Mouse (Mus musculus): Measurements from ENCODE around the gene Cluap1. TPM values are rescaled to one million over a fixed set of nuclear protein-coding genes. Genes with fewer than 3 reads are reported as not detected.
"Not testable (repeated sequence)": the region's sequence is repeated elsewhere in the genome, so short reads cannot be mapped to it uniquely, and the experiment has no call there.

Gene Cluap1
- polyA plus RNA-seq, 1 experiment from 2014 or later: 21.7 TPM

GRCm38 (mm10) chr16:3956369-3956768 is 47.8 kb downstream of the Cluap1 start:
- H3K9ac ChIP-seq: no peak overlapping the region
- ATAC-seq (ENCODE audit: borderline replicate concordance, extremely low read depth, low FRiP score, low TSS enrichment): no peak
- no peak overlapping the region for H3K4me2 ChIP-seq
- H3K27ac ChIP-seq: no peak overlapping the region
- H3K27me3 ChIP-seq: no peaks in the 10 kb centered on the region
- H3K36me3 ChIP-seq: no peaks in the 10 kb centered on the region
- no peaks in the 10 kb centered on the region for H3K4me1 ChIP-seq
- 74% methylated on average over 6 of the region's 6 CpGs for WGBS
- no peaks in the 10 kb centered on the region for H3K9me3 ChIP-seq
- no peak overlapping the region for H3K4me3 ChIP-seq

GRCm38 (mm10) chr16:3959261-3959660 is 50.7 kb downstream of the Cluap1 start:
- Histone ChIP-seq H3K9me3 (no peaks in the 10 kb centered on the region), H3K4me2 (no peak overlapping the region), H3K4me3 (no peak overlapping the region), H3K27me3 (no peaks in the 10 kb centered on the region), H3K4me1 (no peaks in the 10 kb centered on the region), H3K9ac (no peak overlapping the region), H3K36me3 (no peaks in the 10 kb centered on the region), H3K27ac (no peak overlapping the region)
- ATAC-seq (ENCODE audit: borderline replicate concordance, extremely low read depth, low FRiP score, low TSS enrichment): no peak
- 51% methylated on average over 2 of the region's 2 CpGs for WGBS

- WGBS: 69% methylated on average over 10 of the region's 10 CpGs
Observed at GRCm38 (mm10) chr16:3964990-3965389, 56.4 kb downstream of the Cluap1 start.

GRCm38 (mm10) chr16:3965534-3965933 is 56.9 kb downstream of the Cluap1 start:
- H3K4me2 ChIP-seq: no peak overlapping the region
- no peaks in the 10 kb centered on the region for H3K27me3 ChIP-seq
- WGBS: 77% methylated on average over 3 of the region's 3 CpGs
- H3K9ac ChIP-seq: no peak overlapping the region
- ATAC-seq (ENCODE audit: borderline replicate concordance, extremely low read depth, low FRiP score, low TSS enrichment): no peak; the same call in 1 of the 2 replicates
- H3K4me1 ChIP-seq: no peaks in the 10 kb centered on the region
- H3K27ac ChIP-seq: no peak overlapping the region
- no peak overlapping the region for H3K4me3 ChIP-seq
- no peaks in the 10 kb centered on the region for H3K9me3 ChIP-seq
- H3K36me3 ChIP-seq: no peaks in the 10 kb centered on the region

More at GRCm38 (mm10) chr16:3964990-3965389, 56.4 kb downstream of the Cluap1 start:
- Histone ChIP-seq H3K9ac (no peak overlapping the region), H3K4me3 (no peak overlapping the region), H3K4me2 (no peak overlapping the region), H3K27ac (no peak overlapping the region), H3K9me3 (no peaks in the 10 kb centered on the region), H3K27me3 (no peaks in the 10 kb centered on the region), H3K36me3 (no peaks in the 10 kb centered on the region), H3K4me1 (no peaks in the 10 kb centered on the region)
- 0 out of 2 replicates have a peak, but pooled peaks have one; percentile 31 for ATAC-seq (ENCODE audit: borderline replicate concordance, extremely low read depth, low FRiP score, low TSS enrichment)

- 89% methylated on average over 19 of the region's 19 CpGs for WGBS
- H3K4me3 ChIP-seq; H3K4me2 ChIP-seq; H3K4me1 ChIP-seq; H3K27me3 ChIP-seq; H3K9ac ChIP-seq; ATAC-seq (ENCODE audit: borderline replicate concordance, extremely low read depth, low FRiP score, low TSS enrichment); H3K27ac ChIP-seq; H3K9me3 ChIP-seq: not testable (repeated sequence)
- peaks cover 16% of the 10 kb centered on the region; the same call in 1 of the 2 replicates for H3K36me3 ChIP-seq
Observed at GRCm38 (mm10) chr16:3974456-3974855, 65.9 kb downstream of the Cluap1 start.

GRCm38 (mm10) chr16:3975658-3976057 is 67.1 kb downstream of the Cluap1 start:
- Histone ChIP-seq H3K27me3 (no peaks in the 10 kb centered on the region), H3K4me1 (0 out of 2 replicates have a peak, but pooled peaks cover 2% of the 10 kb centered on the region), H3K4me2 (0 out of 2 replicates have a peak overlapping the region, but pooled peaks have one; percentile 39), H3K27ac (no peak overlapping the region), H3K9me3 (no peaks in the 10 kb centered on the region), H3K36me3 (peaks cover 28% of the 10 kb centered on the region), H3K4me3 (no peak overlapping the region), H3K9ac (no peak overlapping the region)
- 72% methylated on average over 7 of the region's 7 CpGs for WGBS
- no peak for ATAC-seq (ENCODE audit: borderline replicate concordance, extremely low read depth, low FRiP score, low TSS enrichment)

- H3K9ac ChIP-seq: no peak within 1 kb of the TSS
- H3K36me3 ChIP-seq: peaks cover 33% of the 10 kb centered on the region
- 0 out of 2 replicates have a peak, but pooled peaks cover 2% of the 10 kb centered on the region for H3K4me1 ChIP-seq
- peak within 1 kb of the TSS; percentile 8 for H3K4me3 ChIP-seq
- ATAC-seq (ENCODE audit: borderline replicate concordance, extremely low read depth, low FRiP score, low TSS enrichment): peak; percentile 81
- 65% methylated on average over 4 of the region's 4 CpGs for WGBS
- H3K4me2 ChIP-seq: peak within 1 kb of the TSS; percentile 39
- no peaks in the 10 kb centered on the region for H3K9me3 ChIP-seq
- no peaks in the 10 kb centered on the region for H3K27me3 ChIP-seq
- peak within 1 kb of the TSS; percentile 24; the same call in 1 of the 2 replicates for H3K27ac ChIP-seq
Observed at GRCm38 (mm10) chr16:3976251-3976671, 67.7 kb downstream of the Cluap1 start, which contains the start of gene Nlrc3. Gene Nlrc3, minus strand, starts transcription at chr16:3976632.

GRCm38 (mm10) chr16:3976712-3977111 is 68.1 kb downstream of the Cluap1 start:
- H3K9me3 ChIP-seq: no peaks in the 10 kb centered on the region
- no peak for ATAC-seq (ENCODE audit: borderline replicate concordance, extremely low read depth, low FRiP score, low TSS enrichment)
- no peak overlapping the region for H3K9ac ChIP-seq
- H3K4me2 ChIP-seq: no peak overlapping the region
- no peak overlapping the region; the same call in 1 of the 2 replicates for H3K4me3 ChIP-seq
- 20% methylated on average over 3 of the region's 3 CpGs for WGBS
- H3K27me3 ChIP-seq: no peaks in the 10 kb centered on the region
- no peak overlapping the region for H3K27ac ChIP-seq
- H3K4me1 ChIP-seq: 0 out of 2 replicates have a peak, but pooled peaks cover 2% of the 10 kb centered on the region
- H3K36me3 ChIP-seq: peaks cover 37% of the 10 kb centered on the region

- WGBS: 81% methylated on average over 4 of the region's 4 CpGs
- Histone ChIP-seq H3K36me3 (peaks cover 82% of the 10 kb centered on the region), H3K4me1 (0 out of 2 replicates have a peak, but pooled peaks cover under 1% of the 10 kb centered on the region), H3K4me2 (no peak overlapping the region), H3K27ac (no peak overlapping the region), H3K9me3 (no peaks in the 10 kb centered on the region), H3K27me3 (no peaks in the 10 kb centered on the region), H3K4me3 (no peak overlapping the region), H3K9ac (no peak overlapping the region)
- ATAC-seq (ENCODE audit: borderline replicate concordance, extremely low read depth, low FRiP score, low TSS enrichment): no peak
Observed at GRCm38 (mm10) chr16:3982173-3982572, 73.6 kb downstream of the Cluap1 start.

GRCm38 (mm10) chr16:3983146-3983700 is 74.6 kb downstream of the Cluap1 start:
- Histone ChIP-seq H3K9ac (no peak overlapping the region), H3K4me2 (no peak overlapping the region), H3K4me3 (no peak overlapping the region), H3K9me3 (no peaks in the 10 kb centered on the region), H3K36me3 (peaks cover 87% of the 10 kb centered on the region), H3K27ac (no peak overlapping the region), H3K27me3 (no peaks in the 10 kb centered on the region), H3K4me1 (no peaks in the 10 kb centered on the region)
- ATAC-seq (ENCODE audit: borderline replicate concordance, extremely low read depth, low FRiP score, low TSS enrichment): no peak
- WGBS: 82% methylated on average over 7 of the region's 7 CpGs

GRCm38 (mm10) chr16:3988410-3988809 is 79.8 kb downstream of the Cluap1 start:
- no peak overlapping the region for H3K27ac ChIP-seq

More at GRCm38 (mm10) chr16:3988410-3988809, 79.8 kb downstream of the Cluap1 start:
- H3K9me3 ChIP-seq: no peaks in the 10 kb centered on the region
- no peak overlapping the region for H3K4me3 ChIP-seq
- H3K4me2 ChIP-seq: no peak overlapping the region
- 86% methylated on average over 4 of the region's 4 CpGs for WGBS
- peaks cover 95% of the 10 kb centered on the region for H3K36me3 ChIP-seq
- H3K27me3 ChIP-seq: no peaks in the 10 kb centered on the region
- ATAC-seq (ENCODE audit: borderline replicate concordance, extremely low read depth, low FRiP score, low TSS enrichment): no peak
- H3K4me1 ChIP-seq: no peaks in the 10 kb centered on the region
- no peak overlapping the region for H3K9ac ChIP-seq

Measured in lung, embryonic 15.5 days (tissue).